Mouse (Mus musculus) hindbrain, postnatal 0 days (tissue): ENCODE measurements around the gene Mpeg1. TPM values are rescaled to one million over a fixed set of nuclear protein-coding genes. Genes with fewer than 3 reads are reported as not detected.

ENCODE experiments used
- ATAC-seq: fragments of 200-750 bp; cut with Nextera tagmentation; 2 replicates; pipeline ENCODE4 v1.8.0; 2017; ENCODE audit warnings: mild to moderate bottlenecking, moderate TSS enrichment, moderate library complexity
- DNase-seq: peaks from one replicate; pipeline ENCODE4 v3.0.0-alpha.2; 2015; ENCODE audit warnings: low spot score
- H3K27ac ChIP-seq: fragments of 300-500 bp; sonication (generic); 2 replicates; pipeline ENCODE4 v1.5.1; 2014; ENCODE audit warnings: mild to moderate bottlenecking
- H3K27me3 ChIP-seq: fragments of 300-500 bp; sonication (generic); 2 replicates; pipeline ENCODE4 v1.6.1; 2014; ENCODE audit warnings: low read length, mixed read lengths; ENCODE audit not compliant: insufficient read depth
- H3K36me3 ChIP-seq: fragments of 300-500 bp; sonication (generic); 2 replicates; pipeline ENCODE4 v1.6.1; 2014; ENCODE audit warnings: low read length, mixed read lengths; ENCODE audit not compliant: insufficient read depth
- H3K4me1 ChIP-seq: fragments of 300-500 bp; sonication (generic); 2 replicates; pipeline ENCODE4 v1.6.1; 2014; ENCODE audit warnings: antibody characterized with exemption, low read length, mixed read lengths; ENCODE audit not compliant: insufficient read depth
- H3K4me2 ChIP-seq: fragments of 300-500 bp; sonication (generic); 2 replicates; pipeline ENCODE4 v1.6.1; 2014; ENCODE audit warnings: low read depth, mild to moderate bottlenecking, low read length, moderate library complexity, mixed read lengths
- H3K4me3 ChIP-seq: fragments of 300-500 bp; sonication (generic); 2 replicates; pipeline ENCODE4 v1.5.1; 2014; ENCODE audit warnings: low read length
- H3K9ac ChIP-seq: fragments of 300-500 bp; sonication (generic); replicated peaks from 2 replicates; pipeline ENCODE4 v1.6.1; 2014; ENCODE audit warnings: mild to moderate bottlenecking, low read length, moderate library complexity, mixed read lengths
- H3K9me3 ChIP-seq: fragments of 300-500 bp; sonication (generic); 2 replicates; pipeline ENCODE4 v1.6.1; 2016; ENCODE audit warnings: low read length, mixed read lengths
- CTCF ChIP-seq: IDR thresholded peaks from 2 replicates; pipeline ENCODE4 v1.5.1; 2016; ENCODE audit warnings: antibody characterized with exemption, control low read depth, low read depth
- WGBS: fragments of 180-500 bp; shearing (Covaris S2); extraction: QIAGEN DNeasy Blood & Tissue Kit; methylation state at CpG from one replicate; pipeline ENCODE4 v1.1.7; 2014; 5-methylcytosine and 5-hydroxymethylcytosine counted together
- polyA plus RNA-seq: library from polyadenylated mRNA; unstranded; fragments of >200 nt; fragmentation: Nextera tagmentation; extraction: Ambion mirVana; gene quantifications from 2 replicates; pipeline ENCODE4 v1.2.1, GENCODE M21; 2015
- total RNA-seq: library from RNA; depleted of rRNA; stranded (reverse); fragments of >200 nt; gene quantifications from 2 replicates; pipeline ENCODE4 v1.2.3, GENCODE M21; 2014

Mpeg1 gene
- total and polyA plus RNA-seq, 2 experiments from 2014 or later: 1.0 to 3.1 TPM

GRCm38 (mm10) chr19:12475380-12476250 lies 15.0 kb downstream of the Mpeg1 start:
- TF ChIP-seq CTCF: no peak
- Histone ChIP-seq H3K27me3 (no peaks in the 10 kb centered on the region), H3K36me3 (peaks cover 28% of the 10 kb centered on the region), H3K4me2 (peak overlapping the region; percentile 14; the same call in 1 of the 2 replicates), H3K4me3 (no peak overlapping the region), H3K9me3 (no peaks in the 10 kb centered on the region), H3K4me1 (no peaks in the 10 kb centered on the region), H3K9ac (no peak overlapping the region), H3K27ac (peak overlapping the region; percentile 72)
- DNase-seq: peak; percentile 95
- ATAC-seq: peak; percentile 97
- WGBS: 36% methylated on average over 15 of the region's 15 CpGs

DNA sequence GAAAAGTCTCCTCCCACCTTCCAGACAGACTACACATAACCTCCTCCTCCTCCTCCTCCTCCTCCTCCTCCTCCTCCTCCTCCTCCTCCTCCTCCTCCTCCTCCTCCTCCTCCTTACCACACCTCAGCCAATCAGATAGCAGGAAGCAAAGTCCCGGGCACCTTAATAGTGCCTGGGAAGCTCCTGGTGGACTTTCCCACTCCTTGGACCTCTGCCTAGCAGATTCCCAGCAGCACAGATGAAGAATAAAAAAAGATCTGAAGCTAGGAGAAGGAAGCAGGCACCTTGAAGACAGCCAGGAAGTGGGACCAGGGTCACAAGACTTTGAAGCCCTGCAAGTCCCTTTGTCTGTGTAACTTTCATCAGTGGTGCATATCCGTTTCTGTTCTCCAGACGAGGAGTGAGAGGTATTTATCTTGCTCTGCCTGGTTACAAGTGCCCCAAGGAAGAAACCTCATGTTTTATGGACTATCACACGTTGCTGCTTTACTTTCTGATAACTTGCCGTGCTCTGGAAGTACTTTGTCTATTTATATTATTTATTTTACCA lies 16.2 kb downstream of the Mpeg1 start:
- no peaks in the 10 kb centered on the region for H3K4me1 ChIP-seq
- TF ChIP-seq CTCF: no peak
- no peaks in the 10 kb centered on the region for H3K27me3 ChIP-seq
- ATAC-seq (no peak), DNase-seq (no peak)
- WGBS: 44% methylated on average over 5 of the region's 5 CpGs
- H3K4me2 ChIP-seq: no peak overlapping the region
- H3K9me3 ChIP-seq: no peaks in the 10 kb centered on the region
- H3K36me3 ChIP-seq: peaks cover 39% of the 10 kb centered on the region
- H3K4me3 ChIP-seq: no peak overlapping the region
- H3K9ac ChIP-seq: no peak overlapping the region
- H3K27ac ChIP-seq: peak overlapping the region; percentile 72; the same call in 1 of the 2 replicates

DNA sequence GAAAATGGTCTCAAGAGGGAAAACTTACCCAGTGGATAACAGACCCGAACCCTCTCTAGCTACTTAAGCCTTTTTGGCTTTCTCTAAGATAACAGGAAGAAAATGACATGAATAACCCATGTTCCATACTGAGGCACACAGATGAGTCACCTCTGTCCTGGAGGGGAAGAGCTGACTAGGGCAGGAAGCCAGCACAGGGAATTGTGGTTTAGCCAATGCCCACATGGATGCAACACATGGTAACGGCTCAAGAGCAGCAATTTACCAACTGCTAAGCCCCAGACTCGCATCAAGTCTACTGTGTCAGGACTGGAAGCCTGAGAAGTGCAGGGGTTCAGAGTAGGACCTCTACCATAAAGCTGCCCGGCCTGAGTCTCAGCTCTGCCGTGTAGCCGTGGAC lies 17.8 kb downstream of the Mpeg1 start:
- Histone ChIP-seq H3K27ac (no peak overlapping the region), H3K27me3 (no peaks in the 10 kb centered on the region), H3K36me3 (peaks cover 44% of the 10 kb centered on the region), H3K9me3 (no peaks in the 10 kb centered on the region), H3K9ac (no peak overlapping the region), H3K4me2 (no peak overlapping the region), H3K4me1 (no peaks in the 10 kb centered on the region), H3K4me3 (no peak overlapping the region)
- TF ChIP-seq CTCF: no peak
- 72% methylated on average over 6 of the region's 6 CpGs for WGBS
- DNase-seq (no peak), ATAC-seq (no peak)

DNA sequence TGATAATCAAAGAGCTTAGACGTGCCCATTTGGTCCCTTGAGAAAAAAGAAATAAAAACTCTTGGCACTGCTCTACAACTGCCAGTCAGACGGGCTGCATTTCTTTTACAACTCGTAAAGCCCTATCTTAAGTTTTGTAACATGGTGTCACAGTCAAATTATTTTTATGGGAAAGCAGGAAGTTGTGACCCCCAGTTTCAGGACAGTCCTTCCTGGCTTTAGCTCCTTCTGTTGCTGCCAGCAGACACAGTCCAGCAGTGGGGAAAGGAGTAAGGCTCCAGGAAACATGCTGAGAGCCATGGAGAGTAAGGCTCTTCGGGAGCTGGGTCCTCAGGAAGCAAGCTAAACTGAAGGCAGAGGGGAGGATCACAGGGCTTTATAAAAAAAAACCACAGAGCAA lies 23.2 kb downstream of the Mpeg1 start:
- Histone ChIP-seq H3K9me3 (no peaks in the 10 kb centered on the region), H3K27me3 (no peaks in the 10 kb centered on the region), H3K4me3 (no peak overlapping the region), H3K4me2 (no peak overlapping the region), H3K4me1 (peaks cover 2% of the 10 kb centered on the region), H3K9ac (no peak overlapping the region), H3K36me3 (peaks cover 53% of the 10 kb centered on the region), H3K27ac (peak overlapping the region; percentile 33)
- ATAC-seq (no peak), DNase-seq (no peak)
- TF ChIP-seq CTCF: no peak
- WGBS: 44% methylated on average over 4 of the region's 4 CpGs

- Histone ChIP-seq H3K36me3 (peaks cover 53% of the 10 kb centered on the region), H3K9me3 (no peaks in the 10 kb centered on the region), H3K4me1 (peaks cover 5% of the 10 kb centered on the region), H3K27me3 (no peaks in the 10 kb centered on the region), H3K4me3 (no peak overlapping the region), H3K9ac (no peak overlapping the region), H3K27ac (peak overlapping the region; percentile 68), H3K4me2 (no peak overlapping the region)
- DNase-seq (peak; percentile 70), ATAC-seq (peak; percentile 52; the same call in 1 of the 2 replicates)
- 29% methylated on average over 4 of the region's 4 CpGs for WGBS
- no peak for TF ChIP-seq CTCF
Measured at GRCm38 (mm10) chr19:12484210-12484609, 23.6 kb downstream of the Mpeg1 start.

DNA sequence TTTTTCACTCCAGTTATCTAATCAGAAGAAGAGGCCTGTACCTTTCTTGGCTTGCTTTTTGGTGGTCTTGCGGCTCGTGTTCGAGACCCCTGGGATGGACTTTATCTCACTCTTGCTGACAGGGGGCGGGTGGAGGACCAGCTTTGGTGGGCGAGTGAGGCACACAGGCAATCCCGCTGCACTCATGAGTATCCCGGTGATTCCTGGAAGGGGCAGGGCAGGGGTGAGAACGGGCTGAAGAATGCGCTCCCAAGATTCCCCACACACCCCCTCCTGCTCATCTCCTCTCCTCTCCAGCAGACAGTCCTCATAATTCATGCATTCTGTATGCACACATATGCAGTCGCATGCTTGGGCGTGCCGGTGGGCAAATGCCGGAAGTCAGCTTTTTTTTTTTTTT lies 24.6 kb downstream of the Mpeg1 start:
- 59% methylated on average over 13 of the region's 13 CpGs for WGBS

DNA sequence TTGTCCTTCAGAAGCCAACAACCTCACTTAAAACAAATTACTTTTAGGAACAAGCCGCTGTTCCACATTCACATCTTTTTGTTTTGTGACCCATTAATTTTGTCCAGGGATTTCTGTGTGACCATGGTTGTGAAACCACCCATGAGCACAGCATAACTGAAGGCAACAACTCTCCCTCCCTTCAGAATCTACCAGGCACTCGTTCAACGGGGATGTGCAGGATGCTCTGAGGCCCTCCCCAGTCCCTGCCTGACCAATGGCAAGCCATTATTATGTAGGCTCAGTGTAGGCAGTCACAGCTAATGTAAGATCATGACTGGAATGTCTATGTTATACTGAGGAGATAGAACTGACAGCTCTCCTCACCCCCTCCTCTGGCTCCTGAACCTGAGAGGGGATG lies 25.1 kb downstream of the Mpeg1 start:
- no peak for DNase-seq
- H3K9ac ChIP-seq: no peak overlapping the region
- H3K27me3 ChIP-seq: no peaks in the 10 kb centered on the region
- ATAC-seq: no peak
- H3K27ac ChIP-seq: 0 out of 2 replicates have a peak overlapping the region, but pooled peaks have one; percentile 37
- H3K4me1 ChIP-seq: peaks cover 5% of the 10 kb centered on the region
- no peak overlapping the region for H3K4me2 ChIP-seq
- peaks cover 44% of the 10 kb centered on the region for H3K36me3 ChIP-seq
- TF ChIP-seq CTCF: no peak
- WGBS: 47% methylated on average over 3 of the region's 3 CpGs
- no peaks in the 10 kb centered on the region for H3K9me3 ChIP-seq
- no peak overlapping the region for H3K4me3 ChIP-seq

More for the DNA sequence above, 24.6 kb downstream of the Mpeg1 start:
- Histone ChIP-seq H3K27ac (peak overlapping the region; percentile 68; the same call in 1 of the 2 replicates), H3K36me3 (peaks cover 44% of the 10 kb centered on the region), H3K4me3 (no peak overlapping the region), H3K9ac (no peak overlapping the region), H3K4me1 (peaks cover 5% of the 10 kb centered on the region), H3K27me3 (no peaks in the 10 kb centered on the region), H3K9me3 (no peaks in the 10 kb centered on the region), H3K4me2 (no peak overlapping the region)
- ATAC-seq (no peak), DNase-seq (no peak)
- no peak for TF ChIP-seq CTCF
